Mouse (Mus musculus) erythroblast, embryonic 14.5 days (primary cell): ENCODE measurements around the gene Atg2a.

Experiments used
- GATA1 ChIP-seq: IDR thresholded peaks from 2 replicates; pipeline ENCODE4 v1.6.1; 2012; ENCODE audit warnings: low read length, inconsistent platforms, mixed read lengths
- TAL1 ChIP-seq: IDR thresholded peaks from 3 replicates; pipeline ENCODE4 v1.6.1; 2012; ENCODE audit warnings: low read length, inconsistent platforms, mixed read lengths

GRCm38 (mm10) chr19:6273998-6274608, 32.6 kb downstream of the Atg2a start:
- TF ChIP-seq TAL1 (no peak), GATA1 (no peak)
